Mouse (Mus musculus): ENCODE results near the gene Rnf144a.

DNA sequence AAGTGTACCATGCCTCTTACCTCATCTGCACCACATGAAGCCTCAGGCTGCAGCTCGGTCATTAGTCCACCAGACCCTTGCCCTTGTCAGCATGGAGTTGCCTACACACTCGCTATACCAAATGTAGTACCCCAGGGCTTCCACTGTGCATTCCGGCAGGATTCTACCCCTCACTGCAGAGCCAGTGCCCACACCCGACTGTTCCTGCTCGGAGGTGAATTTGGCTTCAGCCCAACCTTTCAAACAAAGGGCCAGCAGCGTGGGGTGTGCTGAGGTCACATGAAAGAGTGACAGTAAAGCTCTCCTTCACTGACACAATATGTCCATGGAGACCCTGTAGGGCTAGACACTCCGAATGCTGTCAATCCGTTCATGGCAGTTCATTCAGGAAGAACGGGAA, 6.3 kb downstream of the Rnf144a start:
- TF ChIP-seq CTCF (IDR thresholded peaks at IDR 0.05 in 2 of 3, conservative IDR thresholded peaks at IDR 0.05 in 1 of 3; ENCODE audit: control insufficient read depth in 1 of 3, insufficient read depth in 1 of 3, low read depth in 2 of 3, low read length in 3 of 3, poor library complexity in 1 of 3, severe bottlenecking in 1 of 3) (no peak), ZKSCAN1 (IDR thresholded peaks at IDR 0.05; ENCODE audit: low read depth, low read length) (no peak), NELFE (IDR thresholded peaks at IDR 0.05; ENCODE audit: low read depth, low read length) (no peak), GATA1 (IDR thresholded peaks at IDR 0.05; ENCODE audit: low read depth, low read length) (no peak), POLR2AphosphoS2 (IDR thresholded peaks at IDR 0.05; ENCODE audit: low read length) (no peak), SIN3A (IDR thresholded peaks at IDR 0.05; ENCODE audit: low read length) (no peak), CHD2 (IDR thresholded peaks at IDR 0.05; ENCODE audit: low read length) (no peak), EP300 (IDR thresholded peaks at IDR 0.05; ENCODE audit: low read depth in 1 of 2, low read length in 2 of 2) (no peak)

Measured in MEL (cell line).